Mouse (Mus musculus) forebrain, embryonic 13.5 days (tissue): ENCODE measurements around the gene Runx2. TPM values are rescaled to one million over a fixed set of nuclear protein-coding genes. Genes with fewer than 3 reads are reported as not detected.

Experiments used
- ATAC-seq: fragments of 200-750 bp; cut with Nextera tagmentation; 2 replicates; pipeline ENCODE4 v1.8.0; 2017
- H3K27ac ChIP-seq: fragments of 300-500 bp; sonication (generic); 2 replicates; pipeline ENCODE4 v1.5.1; 2015; ENCODE audit warnings: inconsistent platforms, mild to moderate bottlenecking, moderate library complexity
- H3K27me3 ChIP-seq: fragments of 300-500 bp; sonication (generic); 2 replicates; pipeline ENCODE4 v1.6.1; 2015; ENCODE audit warnings: mild to moderate bottlenecking, inconsistent platforms
- H3K36me3 ChIP-seq: fragments of 300-500 bp; sonication (generic); 2 replicates; pipeline ENCODE4 v1.6.1; 2015; ENCODE audit warnings: mild to moderate bottlenecking, inconsistent platforms; ENCODE audit not compliant: poor library complexity, severe bottlenecking
- H3K4me1 ChIP-seq: fragments of 300-500 bp; sonication (generic); 2 replicates; pipeline ENCODE4 v1.6.1; 2015; ENCODE audit warnings: inconsistent platforms
- H3K4me2 ChIP-seq: fragments of 300-500 bp; sonication (generic); 2 replicates; pipeline ENCODE4 v1.6.1; 2015; ENCODE audit warnings: inconsistent platforms, mild to moderate bottlenecking, moderate library complexity
- H3K4me3 ChIP-seq: fragments of 300-500 bp; sonication (generic); 2 replicates; pipeline ENCODE4 v1.5.1; 2015; ENCODE audit warnings: mild to moderate bottlenecking, inconsistent platforms
- H3K9ac ChIP-seq: fragments of 300-500 bp; sonication (generic); 2 replicates; pipeline ENCODE4 v1.6.1; 2015; ENCODE audit warnings: mild to moderate bottlenecking, inconsistent platforms
- H3K9me3 ChIP-seq: fragments of 300-500 bp; sonication (generic); replicated peaks from 2 replicates; pipeline ENCODE4 v1.6.1; 2016; ENCODE audit warnings: inconsistent platforms
- WGBS: fragments of 180-500 bp; shearing (Covaris S2); methylation state at CpG from one replicate; pipeline ENCODE4 v1.1.7; 2015; 5-methylcytosine and 5-hydroxymethylcytosine counted together
- polyA plus RNA-seq: library from polyadenylated mRNA; unstranded; fragments of >200 nt; fragmentation: Nextera tagmentation; extraction: Ambion mirVana; gene quantifications from 2 replicates; pipeline ENCODE4 v1.2.1, GENCODE M21; 2015

Gene Runx2
- polyA plus RNA-seq, 1 experiment from 2014 or later = 0.18 TPM

DNA sequence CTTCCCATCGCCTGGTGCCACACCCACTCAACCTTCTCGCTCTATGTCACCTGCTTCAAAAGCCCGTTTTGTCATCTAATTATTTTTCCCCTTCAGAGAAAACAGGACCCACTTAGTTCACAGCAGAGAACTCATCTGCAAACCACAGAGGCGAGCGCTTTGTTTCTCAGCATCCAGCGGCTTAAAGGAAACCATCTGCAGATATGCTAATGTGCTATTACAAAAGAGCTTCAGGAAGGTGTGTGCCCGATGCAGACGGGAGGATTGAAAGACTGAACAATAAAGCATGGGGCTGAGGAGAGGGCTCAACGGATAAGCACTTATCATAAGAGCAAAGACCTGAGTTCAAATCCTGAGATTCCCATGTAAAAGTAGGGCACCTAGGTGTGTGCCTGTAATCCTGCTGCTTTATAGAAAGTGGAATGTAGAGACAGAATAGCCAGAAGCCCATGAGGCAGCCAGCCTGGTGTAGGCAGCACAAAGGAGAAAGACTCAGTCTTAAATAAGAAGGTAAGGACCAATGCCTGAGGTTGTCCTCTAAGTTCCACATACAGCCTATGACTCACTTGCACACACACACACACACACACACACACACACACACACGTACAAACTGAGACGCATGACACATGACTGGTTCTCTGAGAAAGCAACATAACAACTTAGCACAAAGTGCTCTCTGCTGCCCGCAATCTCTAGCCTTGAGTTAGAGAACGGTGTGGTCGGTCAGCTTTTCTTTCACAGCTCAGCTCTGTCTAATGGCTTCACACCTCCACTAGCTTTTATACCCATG lies 111.9 kb downstream of the Runx2 start:
- Histone ChIP-seq H3K9ac (no peak overlapping the region), H3K4me2 (no peak overlapping the region), H3K27ac (no peak overlapping the region), H3K27me3 (no peaks in the 10 kb centered on the region), H3K4me3 (no peak overlapping the region), H3K4me1 (no peaks in the 10 kb centered on the region), H3K36me3 (no peaks in the 10 kb centered on the region), H3K9me3 (no peaks in the 10 kb centered on the region)
- WGBS = 49% methylated on average over 14 of the region's 14 CpGs
- no peak for ATAC-seq

DNA sequence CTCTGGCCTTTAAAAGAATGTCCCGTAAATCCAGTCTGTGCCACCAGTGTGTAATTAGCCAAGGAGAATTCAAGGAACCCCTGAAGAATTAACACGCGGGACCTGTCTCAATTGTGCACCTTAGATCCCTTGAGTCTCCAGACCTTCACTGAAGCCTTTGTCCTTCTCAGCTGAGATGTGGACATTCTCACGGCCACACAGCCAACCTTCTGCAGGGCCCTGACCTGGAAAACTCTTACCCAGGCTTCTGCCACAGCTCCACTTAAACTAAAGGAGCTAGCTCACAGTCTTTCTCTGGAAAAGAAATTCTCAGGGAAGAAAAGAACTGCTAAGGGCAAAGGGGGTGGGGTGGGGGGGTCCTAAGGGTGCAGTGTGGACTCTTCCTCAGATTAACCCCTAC lies 113.1 kb downstream of the Runx2 start:
- Histone ChIP-seq H3K27ac (no peak overlapping the region), H3K4me2 (no peak overlapping the region), H3K4me3 (no peak overlapping the region), H3K27me3 (no peaks in the 10 kb centered on the region), H3K9ac (no peak overlapping the region), H3K4me1 (no peaks in the 10 kb centered on the region), H3K9me3 (no peaks in the 10 kb centered on the region), H3K36me3 (no peaks in the 10 kb centered on the region)
- ATAC-seq = no peak
- WGBS = 86% methylated on average over 4 of the region's 4 CpGs

- Histone ChIP-seq H3K4me1 (no peaks in the 10 kb centered on the region), H3K4me2 (no peak overlapping the region), H3K4me3 (no peak overlapping the region), H3K27ac (no peak overlapping the region), H3K36me3 (no peaks in the 10 kb centered on the region), H3K9ac (no peak overlapping the region), H3K9me3 (no peaks in the 10 kb centered on the region), H3K27me3 (no peaks in the 10 kb centered on the region)
- ATAC-seq = no peak
- 87% methylated on average over 1 of the region's 1 CpGs for WGBS
Measured at GRCm38 (mm10) chr17:44700326-44700725, 114.3 kb downstream of the Runx2 start.

GRCm38 (mm10) chr17:44697053-44697452 lies 117.5 kb downstream of the Runx2 start:
- Histone ChIP-seq H3K27ac (no peak overlapping the region), H3K27me3 (no peaks in the 10 kb centered on the region), H3K4me3 (no peak overlapping the region), H3K9me3 (no peaks in the 10 kb centered on the region), H3K4me1 (no peaks in the 10 kb centered on the region), H3K36me3 (no peaks in the 10 kb centered on the region), H3K9ac (no peak overlapping the region), H3K4me2 (no peak overlapping the region)
- 90% methylated on average over 10 of the region's 10 CpGs for WGBS
- ATAC-seq = no peak

GRCm38 (mm10) chr17:44693552-44693951 lies 121.0 kb downstream of the Runx2 start:
- WGBS = 80% methylated on average over 5 of the region's 7 CpGs
- no peak for ATAC-seq
- no peaks in the 10 kb centered on the region for H3K27me3 ChIP-seq
- H3K4me1 ChIP-seq = no peaks in the 10 kb centered on the region
- no peak overlapping the region for H3K9ac ChIP-seq
- H3K27ac ChIP-seq = no peak overlapping the region
- H3K4me3 ChIP-seq = no peak overlapping the region
- no peaks in the 10 kb centered on the region for H3K36me3 ChIP-seq
- no peak overlapping the region for H3K4me2 ChIP-seq
- no peaks in the 10 kb centered on the region for H3K9me3 ChIP-seq

- Histone ChIP-seq H3K9me3 (no peaks in the 10 kb centered on the region), H3K27me3 (no peaks in the 10 kb centered on the region), H3K27ac (no peak overlapping the region), H3K4me1 (no peaks in the 10 kb centered on the region), H3K9ac (no peak overlapping the region), H3K36me3 (no peaks in the 10 kb centered on the region), H3K4me2 (no peak overlapping the region), H3K4me3 (no peak overlapping the region)
- WGBS = 77% methylated on average over 2 of the region's 2 CpGs
- ATAC-seq = no peak
Measured at GRCm38 (mm10) chr17:44691517-44691916, 123.1 kb downstream of the Runx2 start.

DNA sequence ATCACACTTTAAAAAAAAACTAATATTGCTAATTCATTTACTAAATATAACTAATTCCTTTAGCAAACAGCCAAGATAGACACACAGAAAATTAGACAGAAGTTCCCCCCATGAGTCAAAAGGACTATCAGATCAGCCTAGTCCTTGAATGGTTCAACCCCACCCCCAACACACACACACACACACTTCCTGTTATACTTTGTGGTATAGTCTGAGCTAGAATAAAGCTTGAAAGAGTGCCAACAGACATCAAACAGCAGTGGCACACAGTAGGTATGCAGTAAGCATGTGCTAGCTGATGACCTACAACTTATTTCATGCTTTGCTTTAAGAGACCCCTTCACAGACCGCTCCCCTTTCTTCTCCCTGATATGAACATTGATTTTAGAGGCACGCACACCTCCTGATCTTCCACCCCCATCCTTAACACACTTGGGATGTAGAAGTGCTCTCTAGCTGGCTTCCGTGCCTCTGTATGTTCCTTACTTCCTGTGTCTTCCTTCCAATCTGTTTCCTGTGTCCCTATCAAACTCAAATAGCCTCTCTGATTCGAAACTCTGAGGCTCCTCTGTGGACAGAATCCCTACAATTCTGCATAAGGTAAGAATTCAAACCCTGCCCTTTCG lies 124.1 kb downstream of the Runx2 start:
- no peak for ATAC-seq
- Histone ChIP-seq H3K4me1 (peaks cover 1% of the 10 kb centered on the region; the same call in 1 of the 2 replicates), H3K27me3 (no peaks in the 10 kb centered on the region), H3K36me3 (no peaks in the 10 kb centered on the region), H3K4me3 (no peak overlapping the region), H3K4me2 (no peak overlapping the region), H3K9me3 (no peaks in the 10 kb centered on the region), H3K27ac (no peak overlapping the region), H3K9ac (no peak overlapping the region)
- WGBS = 90% methylated on average over 5 of the region's 5 CpGs

DNA sequence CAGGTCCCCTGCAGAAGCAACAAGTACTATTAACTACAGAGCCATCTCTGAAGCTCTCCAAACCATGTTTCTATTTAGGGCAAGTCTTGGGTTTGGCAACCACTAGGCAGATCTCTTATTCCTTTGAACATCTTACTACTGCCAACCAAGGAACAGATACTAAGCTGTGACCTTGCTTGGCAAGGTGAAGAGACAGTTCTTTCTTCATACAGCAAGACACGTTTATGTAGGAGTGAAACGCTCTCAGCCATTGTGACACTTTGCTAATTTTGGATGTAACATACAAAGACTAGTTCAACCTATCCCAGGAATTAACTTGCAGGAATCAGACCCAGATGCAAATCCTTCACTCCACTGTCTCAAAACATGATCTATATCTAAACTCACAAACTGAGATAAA lies 126.3 kb downstream of the Runx2 start:
- H3K9me3 ChIP-seq = no peaks in the 10 kb centered on the region
- no peak overlapping the region for H3K4me3 ChIP-seq
- H3K36me3 ChIP-seq = no peaks in the 10 kb centered on the region
- no peak for ATAC-seq
- no peak overlapping the region for H3K4me2 ChIP-seq
- WGBS = 89% methylated on average over 2 of the region's 2 CpGs
- peaks cover 6% of the 10 kb centered on the region; the same call in 1 of the 2 replicates for H3K4me1 ChIP-seq
- H3K27ac ChIP-seq = no peak overlapping the region
- H3K27me3 ChIP-seq = no peaks in the 10 kb centered on the region
- H3K9ac ChIP-seq = no peak overlapping the region

DNA sequence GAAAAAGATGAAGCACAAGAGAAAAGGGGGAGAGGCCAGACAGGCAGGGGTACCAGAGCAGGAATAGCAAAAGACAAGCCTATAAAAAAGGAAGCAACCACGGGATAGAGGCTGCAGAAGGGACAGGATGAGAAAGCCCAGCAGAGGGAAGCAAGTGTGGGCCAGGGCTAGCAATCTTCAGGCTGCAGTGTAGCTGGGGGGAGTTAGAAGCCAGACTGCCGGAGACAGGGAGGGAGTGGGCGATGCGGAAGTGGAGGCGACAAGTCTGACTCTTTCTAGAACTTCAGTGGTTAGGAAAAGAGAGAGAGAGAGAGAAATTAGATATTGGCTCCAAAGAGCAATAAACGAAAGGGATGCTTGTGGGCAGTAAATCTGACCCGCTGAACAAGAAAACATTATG lies 129.1 kb downstream of the Runx2 start:
- Histone ChIP-seq H3K9ac (no peak overlapping the region), H3K4me2 (no peak overlapping the region), H3K4me3 (no peak overlapping the region), H3K9me3 (no peaks in the 10 kb centered on the region), H3K4me1 (peaks cover 6% of the 10 kb centered on the region; the same call in 1 of the 2 replicates), H3K27ac (no peak overlapping the region), H3K36me3 (no peaks in the 10 kb centered on the region), H3K27me3 (no peaks in the 10 kb centered on the region)
- ATAC-seq = no peak
- WGBS = 54% methylated on average over 7 of the region's 7 CpGs

DNA sequence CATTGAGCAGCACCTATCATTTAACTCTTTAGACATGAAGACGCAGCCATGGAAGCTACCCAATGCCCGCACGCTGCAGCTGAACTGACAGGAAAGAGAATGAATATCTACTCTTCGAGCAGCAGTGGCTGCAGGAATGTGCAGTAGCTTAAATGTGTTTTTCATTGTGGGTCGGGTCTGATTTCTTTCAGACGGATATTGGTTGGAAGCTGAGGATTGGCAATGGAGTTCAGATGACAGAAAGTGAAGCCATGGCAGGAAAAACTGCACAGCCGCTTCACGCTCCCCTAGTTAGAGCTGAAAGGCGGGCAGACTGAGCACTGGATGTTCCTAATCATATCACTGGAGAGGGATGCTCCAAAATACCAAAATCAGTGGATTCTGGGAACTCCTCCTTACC lies 131.6 kb downstream of the Runx2 start:
- WGBS = 91% methylated on average over 9 of the region's 9 CpGs
- no peak for ATAC-seq
- H3K4me2 ChIP-seq = no peak overlapping the region
- no peaks in the 10 kb centered on the region for H3K9me3 ChIP-seq
- no peak overlapping the region for H3K4me3 ChIP-seq
- peaks cover 6% of the 10 kb centered on the region; the same call in 1 of the 2 replicates for H3K4me1 ChIP-seq
- H3K9ac ChIP-seq = no peak overlapping the region
- H3K27me3 ChIP-seq = no peaks in the 10 kb centered on the region
- no peak overlapping the region for H3K27ac ChIP-seq
- H3K36me3 ChIP-seq = no peaks in the 10 kb centered on the region

GRCm38 (mm10) chr17:44677782-44678181 lies 136.8 kb downstream of the Runx2 start:
- no peak overlapping the region for H3K4me2 ChIP-seq
- 62% methylated on average over 7 of the region's 7 CpGs for WGBS
- no peaks in the 10 kb centered on the region for H3K9me3 ChIP-seq
- no peak for ATAC-seq
- H3K27me3 ChIP-seq = no peaks in the 10 kb centered on the region
- H3K36me3 ChIP-seq = no peaks in the 10 kb centered on the region
- H3K9ac ChIP-seq = no peak overlapping the region
- no peak overlapping the region for H3K27ac ChIP-seq
- H3K4me1 ChIP-seq = no peaks in the 10 kb centered on the region
- H3K4me3 ChIP-seq = no peak overlapping the region

GRCm38 (mm10) chr17:44672806-44673205 lies 141.8 kb downstream of the Runx2 start:
- Histone ChIP-seq H3K36me3 (no peaks in the 10 kb centered on the region), H3K9ac (no peak overlapping the region), H3K9me3 (no peaks in the 10 kb centered on the region), H3K27me3 (no peaks in the 10 kb centered on the region), H3K4me3 (no peak overlapping the region), H3K4me2 (no peak overlapping the region), H3K4me1 (peaks cover 20% of the 10 kb centered on the region), H3K27ac (no peak overlapping the region)
- ATAC-seq = no peak
- WGBS = 79% methylated on average over 7 of the region's 7 CpGs
